Comparison of ENCODE assay signal across 8 mouse cellular contexts in genomic region chr6:134921014-134921694, GRCm38 (mm10). TPM values are rescaled to one million over a fixed set of nuclear protein-coding genes. Genes with fewer than 3 reads are reported as not detected.
DNase-seq lines count a peak whose midpoint lies in the region; ATAC-seq and TF ChIP-seq lines count a peak whose summit lies in the region.

No protein-coding gene starts in this region.

- ATAC-seq in liver, embryonic 13.5 days (ENCODE audit: low read depth) = peak; percentile 42

- peak overlapping the region; percentile 97 for H3K9ac ChIP-seq in liver, embryonic 13.5 days

- no peaks in the 10 kb centered on the region for H3K9me3 ChIP-seq in embryonic facial prominence, embryonic 10.5 days
- no peaks in the 10 kb centered on the region for H3K9me3 ChIP-seq in liver, embryonic 13.5 days (replicated peaks)

- TF ChIP-seq POLR2A in myocyte (IDR thresholded peaks at IDR 0.05; ENCODE audit: insufficient read length, low read depth) = no peak

- peak overlapping the region; percentile 98 for H3K27ac ChIP-seq in embryonic facial prominence, embryonic 10.5 days (replicated peaks)
- peak overlapping the region; percentile 98 for H3K27ac ChIP-seq in liver, embryonic 13.5 days

- peaks cover 60% of the 10 kb centered on the region for H3K4me1 ChIP-seq in embryonic facial prominence, embryonic 10.5 days
- H3K4me1 ChIP-seq in liver, embryonic 13.5 days (replicated peaks) = peaks cover 71% of the 10 kb centered on the region

- H3K4me3 ChIP-seq in embryonic facial prominence, embryonic 10.5 days = peak overlapping the region; percentile 95
- H3K4me3 ChIP-seq in liver, embryonic 13.5 days (replicated peaks) = peak overlapping the region; percentile 94
- peak overlapping the region; percentile 100 for H3K4me3 ChIP-seq in myocyte

- H3K4me2 ChIP-seq in liver, embryonic 13.5 days = peak overlapping the region; percentile 100
- peak overlapping the region; percentile 58 for H3K4me2 ChIP-seq in myocyte (ENCODE audit: low read depth)

- H3ac ChIP-seq in myocyte (ENCODE audit: control insufficient read depth, insufficient read length) = peak overlapping the region; percentile 93

- WGBS in embryonic facial prominence, embryonic 10.5 days = under 1% methylated on average over 32 of the region's 32 CpGs
- under 1% methylated on average over 32 of the region's 32 CpGs for WGBS in liver, embryonic 13.5 days (ENCODE audit: insufficient replicate concordance)

- H3K27me3 ChIP-seq in embryonic facial prominence, embryonic 10.5 days (replicated peaks; ENCODE audit: low read depth, poor library complexity, severe bottlenecking) = peaks cover 14% of the 10 kb centered on the region
- peaks cover 6% of the 10 kb centered on the region; the same call in 1 of the 2 replicates for H3K27me3 ChIP-seq in liver, embryonic 13.5 days
- no peaks in the 10 kb centered on the region for H3K27me3 ChIP-seq in myocyte (ENCODE audit: control insufficient read depth, insufficient read depth, insufficient read length)

- peak; percentile 74 for DNase-seq in 416B (ENCODE audit: low read depth)
- peak; percentile 51 to 66 for DNase-seq in adrenal gland, adult 18-20 months (ENCODE audit: low spot score in 2 of 2)
- peak; percentile 58 for DNase-seq in embryonic facial prominence, embryonic 10.5 days (ENCODE audit: low spot score)
- peak; percentile 36 for DNase-seq in heart, adult 8-10 months (ENCODE audit: low spot score)
- DNase-seq in kidney, adult 9 months = peak; percentile 61
- peak; percentile 37 for DNase-seq in liver, embryonic 13.5 days
- DNase-seq in testis, postnatal 10 days (ENCODE audit: low spot score) = peak; percentile 67

- H3K36me3 ChIP-seq in embryonic facial prominence, embryonic 10.5 days (replicated peaks) = peaks cover 25% of the 10 kb centered on the region
- peaks cover 16% of the 10 kb centered on the region for H3K36me3 ChIP-seq in liver, embryonic 13.5 days
- H3K36me3 ChIP-seq in myocyte (ENCODE audit: control insufficient read depth, insufficient read depth) = peaks cover 11% of the 10 kb centered on the region

- peaks cover 57% of the 10 kb centered on the region for H3K79me2 ChIP-seq in myocyte (ENCODE audit: control insufficient read depth, insufficient read depth)

TF ChIP-seq in myocyte, 11 proteins besides CTCF, POLR2A, EP300 and RAD21:
- TF ChIP-seq TCF3 (IDR thresholded peaks at IDR 0.05; ENCODE audit: insufficient read length, low read depth) (no peak), MYOG (IDR thresholded peaks at IDR 0.05; ENCODE audit: control insufficient read depth in 1 of 3, insufficient read depth in 1 of 3, insufficient read length in 2 of 3, low read depth in 2 of 3) (no peak), REST (IDR thresholded peaks at IDR 0.05; ENCODE audit: insufficient read depth, insufficient read length) (no peak), USF1 (IDR thresholded peaks at IDR 0.05; ENCODE audit: low read depth) (no peak), SRF (IDR thresholded peaks at IDR 0.05; ENCODE audit: control insufficient read depth, insufficient read length, low read depth) (no peak), MAX (IDR thresholded peaks at IDR 0.05; ENCODE audit: low read depth) (no peak), MYOD1 (IDR thresholded peaks at IDR 0.05; ENCODE audit: control insufficient read depth in 1 of 3, insufficient read length in 2 of 3, low read depth in 2 of 3) (no peak), E2F4 (IDR thresholded peaks at IDR 0.05; ENCODE audit: insufficient read depth) (no peak), CEBPB (IDR thresholded peaks at IDR 0.05; ENCODE audit: insufficient read depth, poor library complexity, severe bottlenecking) (no peak), POLR2AphosphoS2 (IDR thresholded peaks at IDR 0.05; ENCODE audit: insufficient read length, low read depth) (no peak), TCF12 (IDR thresholded peaks at IDR 0.05; ENCODE audit: insufficient read depth, poor library complexity, severe bottlenecking) (no peak)

RNA-seq across cellular contexts. Expression of gene Cdkn1b, which starts 1.0 kb away (rescaled TPM):
- total RNA-seq in adrenal gland, adult 18-20 months (2021) = 10 to 100 TPM; 30.6 to 33.0 TPM
- 15.3 and 16.7 TPM in 2 replicates for polyA plus RNA-seq in embryonic facial prominence, embryonic 10.5 days (2016; fragmentation: Nextera tagmentation; extraction: Ambion mirVana)
- 10 to 100 TPM; 29.5 to 43.4 (median 38.7) TPM for total RNA-seq in heart, adult 8-10 months (2022)
- polyA plus RNA-seq in liver, embryonic 13.5 days (2015; fragmentation: Nextera tagmentation; extraction: Ambion mirVana) = 13.0 and 14.2 TPM in 2 replicates
- 27.7 TPM for polyA plus RNA-seq in myocyte (2012; fragmentation: generic; extraction: Trizol)

RNA-seq across cellular contexts. Expression of gene Gpr19, which starts 22.8 kb away (rescaled TPM):
- total RNA-seq in adrenal gland, adult 18-20 months (2021) = 1 to 10 TPM; 5.3 to 6.5 TPM
- 14.5 and 16.1 TPM in 2 replicates for polyA plus RNA-seq in embryonic facial prominence, embryonic 10.5 days (2016; fragmentation: Nextera tagmentation; extraction: Ambion mirVana)
- 1 to 10 TPM; 2.6 to 5.8 (median 3.9) TPM for total RNA-seq in heart, adult 8-10 months (2022)
- 5.3 and 6.0 TPM in 2 replicates for polyA plus RNA-seq in liver, embryonic 13.5 days (2015; fragmentation: Nextera tagmentation; extraction: Ambion mirVana)
- polyA plus RNA-seq in myocyte (2012; fragmentation: generic; extraction: Trizol) = 2.2 TPM

Comparison
In these comparisons a context has a peak if more than half of its experiments do, and no peak if none do; other contexts are left out.
1. Peak in every context shown above with its lines: DNase-seq, ATAC-seq, H3K4me3 ChIP-seq and H3K27ac ChIP-seq.